Mouse (Mus musculus): ENCODE data around the gene Zhx3. TPM values are rescaled to one million over a fixed set of nuclear protein-coding genes. Genes with fewer than 3 reads are reported as not detected.
A peak's percentile ranks its signal among the peaks of the same experiment; 100 is the strongest.

Zhx3 gene
- total RNA-seq, 1 experiment, result 1.3 TPM

DNA sequence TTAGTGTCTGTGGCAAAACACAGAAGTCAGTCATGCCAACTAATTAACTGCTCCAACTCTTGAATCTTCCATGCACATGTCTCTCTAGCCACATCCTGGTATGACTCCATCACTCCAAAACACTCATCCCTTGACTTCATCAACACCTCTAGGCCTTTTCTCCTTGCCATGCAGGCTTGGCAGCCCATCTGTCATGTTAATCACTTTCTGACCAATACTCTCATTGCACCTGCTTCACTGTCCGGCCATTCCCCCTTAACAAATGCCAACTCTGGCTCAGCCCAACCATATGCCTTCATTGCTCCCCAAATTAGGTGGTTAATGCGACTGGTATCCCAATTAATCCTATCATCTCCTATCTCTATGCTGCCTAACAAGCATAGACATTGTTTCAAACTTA, 7.5 kb downstream of the Zhx3 start:
- Histone ChIP-seq H3K9me3 (ENCODE audit: control insufficient read depth, insufficient read depth, low read depth, low read length) (no peaks in the 10 kb centered on the region), H3K36me3 (ENCODE audit: control insufficient read depth, insufficient read depth, low read length, poor library complexity, severe bottlenecking) (no peaks in the 10 kb centered on the region), H3K9ac (ENCODE audit: insufficient read depth, low read depth, low read length, poor library complexity, severe bottlenecking) (no peak overlapping the region), H3K27ac (ENCODE audit: insufficient read depth, low read depth, low read length, poor library complexity, severe bottlenecking) (no peak overlapping the region), H3K4me3 (ENCODE audit: insufficient read depth in 1 of 2, low read depth in 1 of 2, low read length in 2 of 2, poor library complexity in 1 of 2, severe bottlenecking in 1 of 2) (no peak overlapping the region), H3K4me1 (ENCODE audit: control insufficient read depth in 2 of 2, insufficient read depth in 2 of 2, low read length in 2 of 2, poor library complexity in 1 of 2) (no peaks in the 10 kb centered on the region)
- TF ChIP-seq MAFK (IDR thresholded peaks at IDR 0.05; ENCODE audit: insufficient read depth, low read depth, low read length), result no peak
- no peak for TF ChIP-seq HCFC1 (IDR thresholded peaks at IDR 0.05; ENCODE audit: borderline replicate concordance, insufficient read depth, low read length)
- TF ChIP-seq CHD2 (IDR thresholded peaks at IDR 0.05; ENCODE audit: low read depth, low read length), result no peak
- TF ChIP-seq ZNF384 (IDR thresholded peaks at IDR 0.05; ENCODE audit: low read depth, low read length), result no peak
- no peak for TF ChIP-seq ZC3H11A (IDR thresholded peaks at IDR 0.05; ENCODE audit: borderline replicate concordance, low read depth, low read length)
- in situ Hi-C loops (cut with MboI; ENCODE audit: low sequenced_read_pairs in 2 of 2, unreplicated experiment in 2 of 2), result no loop called here
- no peak for DNase-seq (ENCODE audit: low read depth, low spot score)

DNA sequence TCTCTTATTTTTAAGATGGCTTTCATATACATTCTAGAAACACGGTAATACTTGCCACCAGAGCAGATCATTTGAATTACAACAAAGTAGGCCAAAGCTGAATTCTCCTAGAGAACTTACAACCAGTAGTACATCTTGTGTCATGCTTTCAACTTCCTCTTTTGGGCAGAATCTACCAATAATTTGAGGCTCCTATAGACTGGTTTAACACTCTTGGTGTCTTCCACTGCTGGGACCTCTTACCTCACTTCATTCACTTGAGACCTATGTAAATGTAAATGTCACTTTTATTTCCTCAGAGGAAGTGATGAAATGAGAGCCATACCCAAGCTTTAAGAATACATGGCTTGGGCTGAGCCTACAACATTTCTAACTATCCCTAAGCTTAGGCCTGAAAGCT, 8.7 kb downstream of the Zhx3 start:
- Histone ChIP-seq H3K27ac (ENCODE audit: insufficient read depth, low read depth, low read length, poor library complexity, severe bottlenecking) (no peak overlapping the region), H3K4me1 (ENCODE audit: control insufficient read depth in 2 of 2, insufficient read depth in 2 of 2, low read length in 2 of 2, poor library complexity in 1 of 2) (no peaks in the 10 kb centered on the region), H3K4me3 (ENCODE audit: insufficient read depth in 1 of 2, low read depth in 1 of 2, low read length in 2 of 2, poor library complexity in 1 of 2, severe bottlenecking in 1 of 2) (no peak overlapping the region), H3K9ac (ENCODE audit: insufficient read depth, low read depth, low read length, poor library complexity, severe bottlenecking) (no peak overlapping the region), H3K36me3 (ENCODE audit: control insufficient read depth, insufficient read depth, low read length, poor library complexity, severe bottlenecking) (no peaks in the 10 kb centered on the region), H3K9me3 (ENCODE audit: control insufficient read depth, insufficient read depth, low read depth, low read length) (no peaks in the 10 kb centered on the region)
- in situ Hi-C loops (cut with MboI; ENCODE audit: low sequenced_read_pairs in 2 of 2, unreplicated experiment in 2 of 2), result no loop called here
- TF ChIP-seq HCFC1 (IDR thresholded peaks at IDR 0.05; ENCODE audit: borderline replicate concordance, insufficient read depth, low read length) (no peak), ZC3H11A (IDR thresholded peaks at IDR 0.05; ENCODE audit: borderline replicate concordance, low read depth, low read length) (no peak), ZNF384 (IDR thresholded peaks at IDR 0.05; ENCODE audit: low read depth, low read length) (no peak), CHD2 (IDR thresholded peaks at IDR 0.05; ENCODE audit: low read depth, low read length) (no peak), MAFK (IDR thresholded peaks at IDR 0.05; ENCODE audit: insufficient read depth, low read depth, low read length) (no peak)
- DNase-seq (ENCODE audit: low read depth, low spot score), result no peak

DNA sequence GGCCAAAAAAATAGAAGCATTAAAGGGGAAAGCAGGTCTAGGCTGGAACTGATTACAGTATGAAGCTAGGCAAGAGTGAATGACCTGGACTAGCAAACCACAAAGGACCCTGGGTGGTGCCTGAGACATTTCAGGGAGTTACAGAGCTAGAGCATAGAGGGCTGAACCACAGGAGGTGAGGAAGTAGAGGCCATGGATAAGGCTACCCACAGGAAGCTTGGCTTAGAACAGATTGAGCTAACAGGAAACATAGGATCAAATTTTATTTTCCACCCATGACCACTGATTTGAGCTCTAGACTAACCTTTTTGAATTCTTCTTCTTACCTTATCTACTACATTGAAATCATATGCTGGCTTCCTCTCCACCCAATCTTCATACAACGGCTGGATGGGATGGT, 12.4 kb downstream of the Zhx3 start:
- H3K27ac ChIP-seq (ENCODE audit: insufficient read depth, low read depth, low read length, poor library complexity, severe bottlenecking), result no peak overlapping the region
- no peak overlapping the region for H3K9ac ChIP-seq (ENCODE audit: insufficient read depth, low read depth, low read length, poor library complexity, severe bottlenecking)
- no peaks in the 10 kb centered on the region for H3K4me1 ChIP-seq (ENCODE audit: control insufficient read depth in 2 of 2, insufficient read depth in 2 of 2, low read length in 2 of 2, poor library complexity in 1 of 2)
- no peak for DNase-seq (ENCODE audit: low read depth, low spot score)
- no peaks in the 10 kb centered on the region for H3K36me3 ChIP-seq (ENCODE audit: control insufficient read depth, insufficient read depth, low read length, poor library complexity, severe bottlenecking)
- H3K4me3 ChIP-seq (ENCODE audit: insufficient read depth in 1 of 2, low read depth in 1 of 2, low read length in 2 of 2, poor library complexity in 1 of 2, severe bottlenecking in 1 of 2), result no peak overlapping the region
- in situ Hi-C loops (cut with MboI; ENCODE audit: low sequenced_read_pairs in 2 of 2, unreplicated experiment in 2 of 2), result no loop called here
- H3K9me3 ChIP-seq (ENCODE audit: control insufficient read depth, insufficient read depth, low read depth, low read length), result no peaks in the 10 kb centered on the region
- TF ChIP-seq HCFC1 (IDR thresholded peaks at IDR 0.05; ENCODE audit: borderline replicate concordance, insufficient read depth, low read length) (no peak), CHD2 (IDR thresholded peaks at IDR 0.05; ENCODE audit: low read depth, low read length) (no peak), MAFK (IDR thresholded peaks at IDR 0.05; ENCODE audit: insufficient read depth, low read depth, low read length) (no peak), ZC3H11A (IDR thresholded peaks at IDR 0.05; ENCODE audit: borderline replicate concordance, low read depth, low read length) (no peak)

DNA sequence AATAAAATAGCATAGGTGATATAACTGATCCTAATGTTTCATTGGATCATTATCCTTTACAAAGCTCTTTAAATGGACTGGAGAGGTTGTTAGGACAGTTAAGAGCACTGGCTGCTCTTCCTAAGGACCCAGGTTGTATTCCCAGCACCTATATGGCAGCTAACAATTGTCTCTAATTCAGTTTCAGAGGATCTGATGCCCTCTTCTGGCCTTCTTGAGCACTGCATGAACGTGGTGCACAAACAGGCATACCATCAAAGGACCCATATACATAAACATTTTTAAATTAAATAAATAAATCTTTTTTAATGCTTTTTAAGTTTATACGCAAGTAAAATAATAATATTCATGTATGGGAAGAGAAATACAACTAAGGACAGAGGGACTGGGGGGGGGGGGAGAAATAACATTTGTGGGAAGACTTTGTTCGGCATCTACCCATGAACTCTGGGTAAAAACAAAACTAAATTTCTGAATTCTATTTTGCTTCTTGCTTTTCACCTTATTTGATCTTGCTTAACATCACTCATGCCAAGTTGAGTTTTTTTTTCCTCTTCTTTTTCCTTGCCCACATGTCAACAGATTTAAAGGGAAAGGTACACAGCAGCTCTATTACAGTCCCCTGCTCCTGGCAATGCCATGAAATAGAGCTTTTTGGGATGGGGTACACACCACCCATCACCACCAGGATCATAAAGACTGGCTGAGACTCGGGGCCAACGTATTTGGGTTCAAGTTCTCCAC, 16.3 kb downstream of the Zhx3 start:
- H3K9ac ChIP-seq (ENCODE audit: insufficient read depth, low read depth, low read length, poor library complexity, severe bottlenecking), result no peak overlapping the region
- no peak overlapping the region for H3K4me3 ChIP-seq (ENCODE audit: insufficient read depth in 1 of 2, low read depth in 1 of 2, low read length in 2 of 2, poor library complexity in 1 of 2, severe bottlenecking in 1 of 2)
- no peaks in the 10 kb centered on the region for H3K4me1 ChIP-seq (ENCODE audit: control insufficient read depth in 2 of 2, insufficient read depth in 2 of 2, low read length in 2 of 2, poor library complexity in 1 of 2)
- no peaks in the 10 kb centered on the region for H3K36me3 ChIP-seq (ENCODE audit: control insufficient read depth, insufficient read depth, low read length, poor library complexity, severe bottlenecking)
- in situ Hi-C loops (cut with MboI; ENCODE audit: low sequenced_read_pairs in 2 of 2, unreplicated experiment in 2 of 2), result no loop called here
- no peak for TF ChIP-seq MAFK (IDR thresholded peaks at IDR 0.05; ENCODE audit: insufficient read depth, low read depth, low read length)
- no peaks in the 10 kb centered on the region for H3K9me3 ChIP-seq (ENCODE audit: control insufficient read depth, insufficient read depth, low read depth, low read length)
- H3K27ac ChIP-seq (ENCODE audit: insufficient read depth, low read depth, low read length, poor library complexity, severe bottlenecking), result no peak overlapping the region
- DNase-seq (ENCODE audit: low read depth, low spot score), result peak; percentile 22

DNA sequence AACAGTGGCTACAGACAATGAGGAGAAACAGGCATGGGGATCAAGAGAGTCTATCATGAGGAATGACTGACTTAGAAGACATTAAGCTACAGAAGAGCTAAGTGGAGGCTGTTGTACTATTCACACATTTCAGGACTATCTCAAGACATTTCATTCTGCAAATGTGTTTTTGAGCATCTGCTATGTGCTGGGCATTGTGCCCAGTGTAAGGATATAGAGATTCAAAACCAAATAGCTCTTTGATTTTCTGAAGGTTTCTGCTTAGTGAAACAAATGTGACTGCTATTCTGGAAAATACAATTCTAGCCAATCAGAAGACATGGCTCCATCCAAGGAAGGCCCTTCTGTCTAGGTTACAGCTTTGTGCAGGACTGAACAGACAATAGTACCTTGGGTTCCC, 18.1 kb downstream of the Zhx3 start:
- Histone ChIP-seq H3K9ac (ENCODE audit: insufficient read depth, low read depth, low read length, poor library complexity, severe bottlenecking) (no peak overlapping the region), H3K27ac (ENCODE audit: insufficient read depth, low read depth, low read length, poor library complexity, severe bottlenecking) (no peak overlapping the region), H3K4me3 (ENCODE audit: insufficient read depth in 1 of 2, low read depth in 1 of 2, low read length in 2 of 2, poor library complexity in 1 of 2, severe bottlenecking in 1 of 2) (no peak overlapping the region), H3K36me3 (ENCODE audit: control insufficient read depth, insufficient read depth, low read length, poor library complexity, severe bottlenecking) (no peaks in the 10 kb centered on the region), H3K4me1 (ENCODE audit: control insufficient read depth in 2 of 2, insufficient read depth in 2 of 2, low read length in 2 of 2, poor library complexity in 1 of 2) (no peaks in the 10 kb centered on the region), H3K9me3 (ENCODE audit: control insufficient read depth, insufficient read depth, low read depth, low read length) (no peaks in the 10 kb centered on the region)
- in situ Hi-C loops (cut with MboI; ENCODE audit: low sequenced_read_pairs in 2 of 2, unreplicated experiment in 2 of 2), result no loop called here
- DNase-seq (ENCODE audit: low read depth, low spot score), result no peak
- TF ChIP-seq ZNF384 (IDR thresholded peaks at IDR 0.05; ENCODE audit: low read depth, low read length) (no peak), HCFC1 (IDR thresholded peaks at IDR 0.05; ENCODE audit: borderline replicate concordance, insufficient read depth, low read length) (no peak), CHD2 (IDR thresholded peaks at IDR 0.05; ENCODE audit: low read depth, low read length) (no peak), ZC3H11A (IDR thresholded peaks at IDR 0.05; ENCODE audit: borderline replicate concordance, low read depth, low read length) (no peak), MAFK (IDR thresholded peaks at IDR 0.05; ENCODE audit: insufficient read depth, low read depth, low read length) (no peak)
